Mouse (Mus musculus) midbrain, embryonic 14.5 days (tissue): ENCODE data around the gene Ppp1r14c. TPM values are rescaled to one million over a fixed set of nuclear protein-coding genes. Genes with fewer than 3 reads are reported as not detected.
"Not testable (repeated sequence)": the region's sequence is repeated elsewhere in the genome, so short reads cannot be mapped to it uniquely, and the experiment has no call there.

ENCODE experiments used
- ATAC-seq: fragments of 200-750 bp; cut with Nextera tagmentation; 2 replicates; pipeline ENCODE4 v1.8.0; 2017; ENCODE audit warnings: moderate number of reproducible peaks, moderate library complexity; ENCODE audit not compliant: low FRiP score, low TSS enrichment
- DNase-seq: peaks from one replicate; pipeline ENCODE4 v3.0.0-alpha.2; 2015
- H3K27ac ChIP-seq: fragments of 300-500 bp; sonication (generic); replicated peaks from 2 replicates; pipeline ENCODE4 v1.5.1; 2014; ENCODE audit warnings: mild to moderate bottlenecking, low read depth, low read length, moderate library complexity
- H3K27me3 ChIP-seq: fragments of 300-500 bp; sonication (generic); 2 replicates; pipeline ENCODE4 v1.6.1; 2014; ENCODE audit warnings: low read length, control low read depth, mixed read lengths; ENCODE audit not compliant: control insufficient read depth, insufficient read depth
- H3K36me3 ChIP-seq: fragments of 300-500 bp; sonication (generic); 2 replicates; pipeline ENCODE4 v1.6.1; 2014; ENCODE audit warnings: low read length, control low read depth; ENCODE audit not compliant: control insufficient read depth, insufficient read depth
- H3K4me1 ChIP-seq: fragments of 300-500 bp; sonication (generic); 2 replicates; pipeline ENCODE4 v1.6.1; 2014; ENCODE audit warnings: mild to moderate bottlenecking, antibody characterized with exemption, low read length, control low read depth; ENCODE audit not compliant: control insufficient read depth, insufficient read depth
- H3K4me2 ChIP-seq: fragments of 300-500 bp; sonication (generic); 2 replicates; pipeline ENCODE4 v1.6.1; 2014; ENCODE audit warnings: mild to moderate bottlenecking, low read length, moderate library complexity
- H3K4me3 ChIP-seq: fragments of 300-500 bp; sonication (generic); replicated peaks from 2 replicates; pipeline ENCODE4 v1.5.1; 2014; ENCODE audit warnings: low read depth, low read length
- H3K9ac ChIP-seq: fragments of 300-500 bp; sonication (generic); replicated peaks from 2 replicates; pipeline ENCODE4 v1.6.1; 2014; ENCODE audit warnings: mild to moderate bottlenecking, low read length, moderate library complexity
- H3K9me3 ChIP-seq: fragments of 300-500 bp; sonication (generic); 2 replicates; pipeline ENCODE4 v1.6.1; 2016; ENCODE audit warnings: low read length, control low read depth, mixed read lengths; ENCODE audit not compliant: control insufficient read depth
- WGBS: fragments of 180-500 bp; shearing (Covaris S2); extraction: QIAGEN DNeasy Blood & Tissue Kit; methylation state at CpG from one replicate; pipeline ENCODE4 v1.1.7; 2014; 5-methylcytosine and 5-hydroxymethylcytosine counted together
- polyA plus RNA-seq: library from polyadenylated mRNA; unstranded; fragments of >200 nt; fragmentation: Nextera tagmentation; extraction: Ambion mirVana; gene quantifications from 2 replicates; pipeline ENCODE4 v1.2.1, GENCODE M21; 2014

Gene Ppp1r14c
- polyA plus RNA-seq, 1 experiment from 2014 or later, result 45.8 TPM

DNA sequence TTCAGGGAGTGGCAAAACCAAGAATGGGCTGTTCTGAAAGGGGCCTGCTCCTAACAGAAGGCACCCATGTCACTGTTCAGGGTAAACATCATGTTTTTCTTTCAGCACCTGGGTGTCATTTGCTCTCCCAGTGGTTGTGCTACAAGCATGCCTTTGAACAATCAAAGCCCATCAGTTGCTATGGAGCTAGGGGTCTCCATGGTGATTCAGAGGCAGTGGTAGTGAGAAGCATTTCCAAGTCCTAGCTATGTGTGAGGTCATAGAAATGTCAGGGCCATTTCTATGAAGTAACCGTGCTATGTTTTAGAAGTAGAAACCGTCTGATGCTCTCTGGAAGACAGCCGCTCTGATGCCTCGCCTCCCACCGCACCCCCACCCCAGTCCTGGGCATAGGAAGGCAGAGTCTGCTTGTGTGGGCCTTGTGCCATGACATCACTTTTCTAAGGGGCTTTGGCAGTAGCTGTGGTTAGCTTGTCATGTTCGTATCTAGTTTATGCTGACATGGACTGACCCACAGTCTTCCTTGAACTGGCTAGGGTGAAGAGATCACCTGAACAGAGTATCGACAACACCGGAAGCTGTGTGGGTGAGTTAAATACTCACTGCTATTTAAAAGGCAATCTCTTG is 69.1 kb downstream of the Ppp1r14c start:
- Histone ChIP-seq H3K36me3 (no peaks in the 10 kb centered on the region), H3K4me1 (no peaks in the 10 kb centered on the region), H3K4me2 (no peak overlapping the region), H3K4me3 (no peak overlapping the region), H3K27me3 (no peaks in the 10 kb centered on the region), H3K9me3 (no peaks in the 10 kb centered on the region), H3K27ac (no peak overlapping the region), H3K9ac (no peak overlapping the region)
- ATAC-seq (no peak), DNase-seq (no peak)
- 84% methylated on average over 8 of the region's 8 CpGs for WGBS

GRCm38 (mm10) chr10:3440722-3441471 is 75.0 kb downstream of the Ppp1r14c start:
- Histone ChIP-seq H3K27ac (no peak overlapping the region), H3K4me3 (no peak overlapping the region), H3K4me1 (no peaks in the 10 kb centered on the region), H3K9ac (no peak overlapping the region), H3K9me3 (no peaks in the 10 kb centered on the region), H3K36me3 (no peaks in the 10 kb centered on the region), H3K4me2 (no peak overlapping the region), H3K27me3 (no peaks in the 10 kb centered on the region)
- ATAC-seq (no peak), DNase-seq (no peak)
- 66% methylated on average over 2 of the region's 2 CpGs for WGBS

GRCm38 (mm10) chr10:3446748-3447147 is 80.9 kb downstream of the Ppp1r14c start:
- not testable (repeated sequence) for DNase-seq, ATAC-seq, H3K27ac ChIP-seq, H3K4me2 ChIP-seq, H3K9ac ChIP-seq, H3K9me3 ChIP-seq, H3K27me3 ChIP-seq, H3K4me3 ChIP-seq, H3K4me1 ChIP-seq, H3K36me3 ChIP-seq
- 94% methylated on average over 10 of the region's 10 CpGs for WGBS

DNA sequence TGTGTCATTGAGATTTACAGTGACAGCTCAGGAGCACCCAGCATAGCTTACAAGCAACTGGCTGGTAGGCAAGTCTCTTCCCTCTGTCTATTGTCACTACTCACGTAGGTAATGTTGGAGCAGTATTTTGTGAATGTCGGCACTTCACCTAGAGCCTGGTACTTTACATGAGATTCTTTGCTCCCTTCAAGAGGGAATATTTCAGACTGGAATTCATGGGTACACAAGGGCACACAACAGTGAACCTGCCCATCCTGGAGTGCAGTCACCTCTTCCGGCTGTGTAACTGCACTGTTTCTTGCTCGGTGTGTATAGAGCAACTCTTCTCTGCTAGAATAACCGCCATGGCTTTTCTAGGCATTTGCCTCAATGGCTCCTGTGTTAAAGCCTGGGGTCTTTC is 82.8 kb downstream of the Ppp1r14c start:
- Histone ChIP-seq H3K9ac (no peak overlapping the region), H3K36me3 (no peaks in the 10 kb centered on the region), H3K4me1 (no peaks in the 10 kb centered on the region), H3K9me3 (no peaks in the 10 kb centered on the region), H3K27me3 (no peaks in the 10 kb centered on the region), H3K27ac (no peak overlapping the region), H3K4me3 (no peak overlapping the region), H3K4me2 (no peak overlapping the region)
- DNase-seq, result no peak
- ATAC-seq, result no peak
- WGBS, result 95% methylated on average over 5 of the region's 5 CpGs

GRCm38 (mm10) chr10:3451930-3452329 is 86.1 kb downstream of the Ppp1r14c start:
- Histone ChIP-seq H3K27me3 (no peaks in the 10 kb centered on the region), H3K4me1 (no peaks in the 10 kb centered on the region), H3K4me2 (no peak overlapping the region), H3K9me3 (no peaks in the 10 kb centered on the region), H3K36me3 (no peaks in the 10 kb centered on the region), H3K4me3 (no peak overlapping the region), H3K9ac (no peak overlapping the region), H3K27ac (no peak overlapping the region)
- 68% methylated on average over 4 of the region's 4 CpGs for WGBS
- no peak for DNase-seq
- ATAC-seq, result no peak

GRCm38 (mm10) chr10:3452822-3453475 is 87.1 kb downstream of the Ppp1r14c start:
- 83% methylated on average over 3 of the region's 3 CpGs for WGBS
- H3K27me3 ChIP-seq, result no peaks in the 10 kb centered on the region
- H3K36me3 ChIP-seq, result no peaks in the 10 kb centered on the region
- H3K9ac ChIP-seq, result no peak overlapping the region
- H3K9me3 ChIP-seq, result no peaks in the 10 kb centered on the region
- no peaks in the 10 kb centered on the region for H3K4me1 ChIP-seq
- DNase-seq, result no peak
- H3K4me2 ChIP-seq, result no peak overlapping the region
- no peak overlapping the region for H3K4me3 ChIP-seq
- no peak for ATAC-seq
- no peak overlapping the region for H3K27ac ChIP-seq

GRCm38 (mm10) chr10:3458686-3459085 is 92.8 kb downstream of the Ppp1r14c start:
- Histone ChIP-seq H3K9ac (no peak overlapping the region), H3K27ac (no peak overlapping the region), H3K36me3 (no peaks in the 10 kb centered on the region), H3K9me3 (no peaks in the 10 kb centered on the region), H3K27me3 (no peaks in the 10 kb centered on the region), H3K4me3 (no peak overlapping the region), H3K4me1 (no peaks in the 10 kb centered on the region), H3K4me2 (no peak overlapping the region)
- ATAC-seq (no peak), DNase-seq (no peak)
- WGBS, result 88% methylated on average over 1 of the region's 1 CpGs

DNA sequence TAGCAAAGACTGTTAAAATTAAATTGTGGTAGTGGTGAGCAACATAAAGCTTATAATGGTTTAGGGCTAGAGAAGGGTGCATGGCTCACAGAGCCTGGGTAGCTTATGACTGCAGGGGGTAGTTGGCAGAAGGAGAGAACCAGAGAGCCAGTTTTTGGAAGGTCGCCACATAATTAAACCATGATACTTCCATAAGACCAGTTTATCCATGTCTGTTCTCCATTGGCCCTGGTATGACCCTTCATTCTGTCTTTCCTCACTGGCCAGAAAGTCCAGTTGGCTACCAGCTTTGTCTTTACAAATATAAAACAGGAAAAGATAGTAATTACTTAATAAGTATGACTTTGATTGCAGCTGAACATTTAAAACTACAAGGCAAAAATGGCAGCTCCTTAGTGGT is 95.0 kb downstream of the Ppp1r14c start:
- H3K36me3 ChIP-seq, result no peaks in the 10 kb centered on the region
- DNase-seq (no peak), ATAC-seq (no peak)
- H3K9me3 ChIP-seq, result no peaks in the 10 kb centered on the region
- no peak overlapping the region for H3K4me2 ChIP-seq
- H3K9ac ChIP-seq, result no peak overlapping the region
- no peaks in the 10 kb centered on the region for H3K4me1 ChIP-seq
- H3K27ac ChIP-seq, result no peak overlapping the region
- no peaks in the 10 kb centered on the region for H3K27me3 ChIP-seq
- no peak overlapping the region for H3K4me3 ChIP-seq
- 90% methylated on average over 1 of the region's 1 CpGs for WGBS
